Mouse (Mus musculus) heart, postnatal 0 days (tissue): Measurements from ENCODE around the gene Dtd1.

ENCODE experiments used
- CTCF ChIP-seq: IDR thresholded peaks from 2 replicates; pipeline ENCODE4 v1.5.1; 2016; ENCODE audit warnings: antibody characterized with exemption, control low read depth, low read depth
- EP300 ChIP-seq: IDR thresholded peaks from 2 replicates; pipeline ENCODE4 v1.6.1; 2016; ENCODE audit warnings: antibody characterized with exemption, low read depth

GRCm38 (mm10) chr2:144727136-144727535 is 127.4 kb downstream of the Dtd1 start:
- TF ChIP-seq CTCF (no peak), EP300 (no peak)
